Mouse (Mus musculus) embryonic fibroblast, embryonic 13.5 days (primary cell): ENCODE data around the gene Cacng6.

Source experiments
- CTCF ChIP-seq: IDR thresholded peaks from 2 replicates; pipeline ENCODE4 v1.5.1; 2011; ENCODE audit warnings: mild to moderate bottlenecking, control low read depth, low read length, moderate library complexity, borderline replicate concordance; ENCODE audit not compliant: insufficient read depth
- POLR2A ChIP-seq: IDR thresholded peaks from 2 replicates; pipeline ENCODE4 v1.6.1; 2011; ENCODE audit warnings: low read depth, mild to moderate bottlenecking, control low read depth, low read length, moderate library complexity

GRCm38 (mm10) chr7:3444678-3445077 is 20.7 kb downstream of the Cacng6 start:
- no peak for TF ChIP-seq POLR2A
- TF ChIP-seq CTCF = no peak
